Mouse (Mus musculus) MEL (cell line): ENCODE data around the gene Nell2. TPM values are rescaled to one million over a fixed set of nuclear protein-coding genes. Genes with fewer than 3 reads are reported as not detected.

Experiments used
- DNase-seq: peaks from one replicate; pipeline ENCODE4 v3.0.0; 2011; ENCODE audit warnings: low read depth, low spot score
- H3K27ac ChIP-seq: 2 replicates; pipeline ENCODE4 v1.5.1; 2012; ENCODE audit warnings: low read depth, mild to moderate bottlenecking, control low read depth, low read length, moderate library complexity; ENCODE audit not compliant: control insufficient read depth
- H3K27me3 ChIP-seq, 2 experiments: fragments of 150-350 bp in 1 of 2; sonication (generic) in 1 of 2; 2 replicates each; pipeline ENCODE4 v1.6.1; 2012; ENCODE audit warnings: low read length in 2 of 2, mild to moderate bottlenecking in 2 of 2, improper control_type of control experiment in 1 of 2, moderate library complexity in 1 of 2; ENCODE audit not compliant: insufficient read depth in 2 of 2, control insufficient read depth in 1 of 2
- H3K36me3 ChIP-seq, 2 experiments: 2 replicates each; pipeline ENCODE4 v1.6.1; 2012 to 2014; ENCODE audit warnings: low read length in 2 of 2, improper control_type of control experiment in 1 of 2, inconsistent platforms in 1 of 2, mild to moderate bottlenecking in 1 of 2; ENCODE audit not compliant: insufficient read depth in 2 of 2, control insufficient read depth in 1 of 2
- H3K4me1 ChIP-seq, 2 experiments: fragments of 150-350 bp in 1 of 2; sonication (generic) in 1 of 2; 2 replicates each; pipeline ENCODE4 v1.6.1; 2012; ENCODE audit warnings: low read length in 2 of 2, improper control_type of control experiment in 1 of 2, mild to moderate bottlenecking in 1 of 2; ENCODE audit not compliant: insufficient read depth in 2 of 2, control insufficient read depth in 1 of 2
- H3K4me3 ChIP-seq, 2 experiments: fragments of 150-350 bp in 1 of 2; sonication (generic) in 1 of 2; 2 replicates each; pipeline ENCODE4 v1.5.1; 2012; ENCODE audit warnings: low read depth in 2 of 2, low read length in 2 of 2, mild to moderate bottlenecking in 2 of 2, moderate library complexity in 2 of 2, control low read depth in 1 of 2, improper control_type of control experiment in 1 of 2; ENCODE audit not compliant: control insufficient read depth in 1 of 2, insufficient read depth in 1 of 2
- H3K79me2 ChIP-seq: 2 replicates; pipeline ENCODE4 v1.6.1; 2012; ENCODE audit warnings: mild to moderate bottlenecking, low read length, moderate library complexity; ENCODE audit not compliant: control insufficient read depth, poor library complexity, insufficient read depth
- H3K9ac ChIP-seq: 2 replicates; pipeline ENCODE4 v1.6.1; 2012; ENCODE audit warnings: low read depth, mild to moderate bottlenecking, control low read depth, low read length, moderate library complexity; ENCODE audit not compliant: control insufficient read depth, poor library complexity, severe bottlenecking
- H3K9me3 ChIP-seq: fragments of 150-350 bp; sonication (generic); replicated peaks from 2 replicates; pipeline ENCODE4 v1.6.1; 2012; ENCODE audit warnings: mild to moderate bottlenecking, low read length, improper control_type of control experiment, moderate library complexity; ENCODE audit not compliant: insufficient read depth
- BHLHE40 ChIP-seq: IDR thresholded peaks from 2 replicates; pipeline ENCODE4 v1.6.1; 2012; ENCODE audit warnings: low read depth, mild to moderate bottlenecking, inconsistent platforms, low read length, improper control_type of control experiment, borderline replicate concordance
- CHD1 ChIP-seq: IDR thresholded peaks from 2 replicates; pipeline ENCODE4 v1.6.1; 2012; ENCODE audit warnings: low read depth, mild to moderate bottlenecking, inconsistent platforms, low read length, improper control_type of control experiment
- CHD2 ChIP-seq: IDR thresholded peaks from 2 replicates; pipeline ENCODE4 v1.6.1; 2011; ENCODE audit warnings: low read length, improper control_type of control experiment
- E2F4 ChIP-seq: IDR thresholded peaks from 2 replicates; pipeline ENCODE4 v1.6.1; 2011; ENCODE audit warnings: low read depth, low read length, improper control_type of control experiment, borderline replicate concordance
- ELF1 ChIP-seq: IDR thresholded peaks from 2 replicates; pipeline ENCODE4 v1.6.1; 2014; ENCODE audit warnings: low read depth, mild to moderate bottlenecking, inconsistent platforms, low read length, improper control_type of control experiment, moderate library complexity
- HCFC1 ChIP-seq: IDR thresholded peaks from 2 replicates; pipeline ENCODE4 v1.6.1; 2012; ENCODE audit warnings: low read depth, mild to moderate bottlenecking, inconsistent platforms, low read length, improper control_type of control experiment, moderate library complexity
- KAT2A ChIP-seq: conservative IDR thresholded peaks from 2 replicates; pipeline ENCODE4 v1.6.1; 2012; ENCODE audit warnings: low read depth, low read length, improper control_type of control experiment, inconsistent platforms
- MAZ ChIP-seq: IDR thresholded peaks from 2 replicates; pipeline ENCODE4 v1.6.1; 2012; ENCODE audit warnings: low read depth, mild to moderate bottlenecking, inconsistent platforms, low read length, improper control_type of control experiment
- NELFE ChIP-seq: IDR thresholded peaks from 2 replicates; pipeline ENCODE4 v1.6.1; 2011; ENCODE audit warnings: low read depth, low read length, improper control_type of control experiment
- POLR2A ChIP-seq, 2 experiments: IDR thresholded peaks; 2 replicates each; pipeline ENCODE4 v1.6.1; 2011 to 2012; ENCODE audit warnings: low read length in 2 of 2, mild to moderate bottlenecking in 2 of 2, control low read depth in 1 of 2, improper control_type of control experiment in 1 of 2, low read depth in 1 of 2, moderate library complexity in 1 of 2; ENCODE audit not compliant: control insufficient read depth in 1 of 2, insufficient read depth in 1 of 2, poor library complexity in 1 of 2
- POLR2AphosphoS5 ChIP-seq: IDR thresholded peaks from 2 replicates; pipeline ENCODE4 v1.6.1; 2012; ENCODE audit warnings: low read depth, borderline replicate concordance, mild to moderate bottlenecking, inconsistent platforms, low read length, moderate library complexity, mixed read lengths
- RAD21 ChIP-seq: IDR thresholded peaks from 2 replicates; pipeline ENCODE4 v1.6.1; 2011; ENCODE audit warnings: mild to moderate bottlenecking, low read depth, low read length, improper control_type of control experiment
- RCOR1 ChIP-seq: IDR thresholded peaks from 2 replicates; pipeline ENCODE4 v1.6.1; 2012; ENCODE audit warnings: low read depth, mild to moderate bottlenecking, inconsistent platforms, low read length, improper control_type of control experiment
- SIN3A ChIP-seq: IDR thresholded peaks from 2 replicates; pipeline ENCODE4 v1.6.1; 2012; ENCODE audit warnings: low read length, improper control_type of control experiment, inconsistent platforms
- TAL1 ChIP-seq: IDR thresholded peaks from 2 replicates; pipeline ENCODE4 v1.6.1; 2012; ENCODE audit warnings: mild to moderate bottlenecking, inconsistent platforms, low read length, moderate library complexity, mixed read lengths
- TCF12 ChIP-seq: IDR thresholded peaks from 2 replicates; pipeline ENCODE4 v1.6.1; 2014; ENCODE audit warnings: low read depth, mild to moderate bottlenecking, inconsistent platforms, low read length, improper control_type of control experiment, moderate library complexity
- USF1 ChIP-seq: IDR thresholded peaks from 2 replicates; pipeline ENCODE4 v1.6.1; 2014; ENCODE audit warnings: low read depth, mild to moderate bottlenecking, inconsistent platforms, low read length, improper control_type of control experiment, moderate library complexity
- USF2 ChIP-seq, 2 experiments: IDR thresholded peaks; 2 replicates each; pipeline ENCODE4 v1.6.1; 2011 to 2012; ENCODE audit warnings: improper control_type of control experiment in 2 of 2, low read length in 2 of 2, borderline replicate concordance in 1 of 2, inconsistent platforms in 1 of 2, low read depth in 1 of 2, mild to moderate bottlenecking in 1 of 2; ENCODE audit not compliant: insufficient read depth in 1 of 2
- ZMIZ1 ChIP-seq: IDR thresholded peaks from 2 replicates; pipeline ENCODE4 v1.6.1; 2012; ENCODE audit warnings: low read depth, mild to moderate bottlenecking, inconsistent platforms, low read length, improper control_type of control experiment, moderate library complexity
- ZNF384 ChIP-seq: IDR thresholded peaks from 2 replicates; pipeline ENCODE4 v1.6.1; 2012; ENCODE audit warnings: low read depth, mild to moderate bottlenecking, inconsistent platforms, low read length, improper control_type of control experiment
- polyA plus RNA-seq, 2 experiments: library from polyadenylated mRNA; stranded (reverse) in 1 of 2; unstranded in 1 of 2; fragments of >175 nt in 1 of 2; fragments of >200 nt in 1 of 2; gene quantifications; 2 replicates each; pipeline versions ENCODE4 v1.2.1 to v1.2.4; 2012; ENCODE audit warnings: low replicate concordance in 2 of 2, low read depth in 1 of 2; ENCODE audit not compliant: insufficient read length in 2 of 2, insufficient read depth in 1 of 2, missing spikeins in 1 of 2
- total RNA-seq: library from RNA; depleted of rRNA; stranded (reverse); fragments of 300-350 nt; gene quantifications from 2 replicates; pipeline ENCODE4 v1.2.3, GENCODE M21; 2012

The Nell2 gene
- total and polyA plus RNA-seq, 3 experiments: not detected

DNA sequence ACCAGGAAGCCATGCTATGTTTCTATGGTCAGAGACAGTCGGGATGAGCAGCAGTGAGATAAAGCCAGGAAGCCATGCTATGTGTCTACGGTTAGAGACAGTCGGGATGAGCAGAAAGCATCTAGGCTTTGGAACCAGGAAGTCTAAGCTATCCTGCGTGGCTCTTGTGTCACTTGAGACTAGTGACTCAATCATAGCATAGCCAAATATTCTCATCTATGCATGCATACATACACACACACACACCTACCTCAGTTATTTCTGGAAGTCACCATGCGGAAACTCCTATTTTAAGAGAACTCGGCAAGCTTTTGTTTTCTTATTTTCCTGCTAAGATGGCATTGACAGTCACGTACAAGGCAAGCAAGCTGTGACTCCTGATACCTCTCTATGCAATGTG, 457.5 kb downstream of the Nell2 start:
- Histone ChIP-seq H3K9ac (no peak overlapping the region), H3K4me3 (no peak overlapping the region), H3K27ac (no peak overlapping the region), H3K36me3 (no peaks in the 10 kb centered on the region), H3K79me2 (no peaks in the 10 kb centered on the region), H3K27me3 (no peaks in the 10 kb centered on the region), H3K9me3 (no peaks in the 10 kb centered on the region; the same call in 1 of the 2 replicates), H3K4me1 (no peaks in the 10 kb centered on the region)
- no peak for DNase-seq
- no peak for TF ChIP-seq ZNF384
- no peak for TF ChIP-seq KAT2A
- no peak for TF ChIP-seq POLR2AphosphoS5
- TF ChIP-seq ELF1: no peak
- TF ChIP-seq E2F4: no peak
- no peak for TF ChIP-seq TCF12
- TF ChIP-seq CHD1: no peak

DNA sequence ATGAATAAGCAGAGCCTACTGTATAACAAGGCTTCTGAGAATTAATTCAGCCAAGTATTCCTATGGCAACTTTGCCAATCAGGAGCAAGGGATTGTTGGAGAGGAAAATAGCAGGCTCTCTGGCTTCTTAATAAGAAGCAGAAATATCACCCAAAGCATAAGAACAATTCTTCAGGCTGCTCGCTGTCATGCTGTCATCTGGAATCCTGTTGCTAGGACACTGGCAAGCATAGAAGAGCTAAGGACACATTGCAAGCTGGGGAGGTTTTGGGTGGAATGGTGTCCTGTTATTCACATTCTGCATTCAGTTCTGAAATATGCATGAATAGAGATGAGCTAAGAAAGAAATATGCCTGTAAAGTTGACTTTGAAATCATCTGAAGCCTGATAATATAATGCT, 459.6 kb downstream of the Nell2 start:
- no peak overlapping the region for H3K9ac ChIP-seq
- H3K79me2 ChIP-seq: no peaks in the 10 kb centered on the region
- no peaks in the 10 kb centered on the region; the same call in 1 of the 2 replicates for H3K9me3 ChIP-seq
- H3K36me3 ChIP-seq: no peaks in the 10 kb centered on the region
- H3K4me1 ChIP-seq: no peaks in the 10 kb centered on the region
- TF ChIP-seq USF1 (no peak), ZNF384 (no peak), NELFE (no peak), TAL1 (no peak), CHD2 (no peak), ZMIZ1 (no peak), HCFC1 (no peak), BHLHE40 (no peak), POLR2A (IDR thresholded peaks at IDR 0.05; ENCODE audit: control insufficient read depth in 1 of 2, insufficient read depth in 1 of 2, low read depth in 1 of 2, low read length in 2 of 2, poor library complexity in 1 of 2) (no peak), RCOR1 (no peak), USF2 (IDR thresholded peaks at IDR 0.05; ENCODE audit: borderline replicate concordance in 1 of 2, insufficient read depth in 1 of 2, low read depth in 1 of 2, low read length in 2 of 2) (no peak), RAD21 (no peak), SIN3A (no peak), MAZ (no peak)
- DNase-seq: no peak
- no peak overlapping the region for H3K4me3 ChIP-seq
- no peaks in the 10 kb centered on the region for H3K27me3 ChIP-seq
- H3K27ac ChIP-seq: no peak overlapping the region
